Mouse (Mus musculus) embryonic facial prominence, embryonic 13.5 days (tissue): ENCODE measurements around the gene Timm8b. TPM values are rescaled to one million over a fixed set of nuclear protein-coding genes. Genes with fewer than 3 reads are reported as not detected.

Experiments used
- polyA plus RNA-seq: library from polyadenylated mRNA; unstranded; fragments of >200 nt; fragmentation: Nextera tagmentation; extraction: Ambion mirVana; gene quantifications from 2 replicates; pipeline ENCODE4 v1.2.1, GENCODE M21; 2015

Gene Timm8b
- polyA plus RNA-seq, 1 experiment from 2014 or later = 286 TPM

Other genes starting within 250 kb of the Timm8b start
- 0.59 and 1.1 TPM in 2 replicates for gene Plet1, start 109.4 kb upstream of the Timm8b start, polyA plus RNA-seq
- gene Pts, start 75.2 kb upstream of the Timm8b start, polyA plus RNA-seq = 79.4 and 87.9 TPM in 2 replicates
- gene Il18, start 49.1 kb upstream of the Timm8b start, polyA plus RNA-seq = 5.1 TPM in 2 replicates
- 0.15 and 0.40 TPM in 2 replicates for gene Bco2, start 48.7 kb upstream of the Timm8b start, polyA plus RNA-seq
- 0.26 TPM in 1 of 2 replicates, not detected in the other for gene Tex12, start 42.6 kb upstream of the Timm8b start, polyA plus RNA-seq
- 241 and 249 TPM in 2 replicates for gene Sdhd, start 98 bp upstream of the Timm8b start, polyA plus RNA-seq
- gene Pih1d2, start 13.4 kb downstream of the Timm8b start, polyA plus RNA-seq = 2.7 and 3.7 TPM in 2 replicates
- 28.6 and 30.1 TPM in 2 replicates for gene Nkapd1, start 13.6 kb downstream of the Timm8b start, polyA plus RNA-seq
- 38.0 and 42.4 TPM in 2 replicates for gene Dlat, start 55.9 kb downstream of the Timm8b start, polyA plus RNA-seq
- gene Dixdc1, start 135.6 kb downstream of the Timm8b start, polyA plus RNA-seq = 22.6 and 23.3 TPM in 2 replicates
- 6.0 and 6.7 TPM in 2 replicates for gene 2310030G06Rik, start 142.6 kb downstream of the Timm8b start, polyA plus RNA-seq
- gene Cryab, start 147.4 kb downstream of the Timm8b start, polyA plus RNA-seq = 17.1 and 21.3 TPM in 2 replicates
- 4.8 and 5.7 TPM in 2 replicates for gene Hspb2, start 148.4 kb downstream of the Timm8b start, polyA plus RNA-seq
- 11.1 and 12.4 TPM in 2 replicates for gene Fdxacb1, start 164.3 kb downstream of the Timm8b start, polyA plus RNA-seq
- 36.9 and 43.8 TPM in 2 replicates for gene Alg9, start 171.1 kb downstream of the Timm8b start, polyA plus RNA-seq
- 35.6 and 39.8 TPM in 2 replicates for gene 1110032A03Rik, start 171.6 kb downstream of the Timm8b start, polyA plus RNA-seq
- gene Ppp2r1b, start 241.4 kb downstream of the Timm8b start, polyA plus RNA-seq = 72.2 and 75.3 TPM in 2 replicates